Mouse (Mus musculus): ENCODE data around the gene Tmem62. TPM values are rescaled to one million over a fixed set of nuclear protein-coding genes. Genes with fewer than 3 reads are reported as not detected.
"Not testable (repeated sequence)": the region's sequence is repeated elsewhere in the genome, so short reads cannot be mapped to it uniquely, and the experiment has no call there.

Tmem62 gene
- polyA plus RNA-seq, 1 experiment from 2014 or later: 1.5 TPM

GRCm38 (mm10) chr2:120971766-120972165 lies 5.1 kb upstream of the Tmem62 start:
- Histone ChIP-seq H3K4me3 (no peak overlapping the region), H3K4me2 (no peak overlapping the region), H3K4me1 (peaks cover 7% of the 10 kb centered on the region; the same call in 1 of the 2 replicates), H3K36me3 (peaks cover 2% of the 10 kb centered on the region; the same call in 1 of the 2 replicates), H3K27ac (no peak overlapping the region), H3K9me3 (no peaks in the 10 kb centered on the region), H3K9ac (no peak overlapping the region), H3K27me3 (peaks cover 3% of the 10 kb centered on the region)
- 86% methylated on average over 4 of the region's 4 CpGs for WGBS
- no peak for ATAC-seq (ENCODE audit: insufficient number of reproducible peaks, insufficient read depth, low FRiP score, low TSS enrichment, low read depth)

GRCm38 (mm10) chr2:120972257-120972656 lies 4.6 kb upstream of the Tmem62 start:
- H3K36me3 ChIP-seq; H3K4me3 ChIP-seq; H3K9ac ChIP-seq; H3K9me3 ChIP-seq; H3K27me3 ChIP-seq; H3K4me2 ChIP-seq; H3K4me1 ChIP-seq; ATAC-seq (ENCODE audit: insufficient number of reproducible peaks, insufficient read depth, low FRiP score, low TSS enrichment, low read depth); H3K27ac ChIP-seq: not testable (repeated sequence)
- 95% methylated on average over 8 of the region's 8 CpGs for WGBS

GRCm38 (mm10) chr2:120972964-120973363 lies 3.9 kb upstream of the Tmem62 start:
- H3K4me1 ChIP-seq: peaks cover 7% of the 10 kb centered on the region; the same call in 1 of the 2 replicates
- no peak overlapping the region for H3K27ac ChIP-seq
- H3K9ac ChIP-seq: no peak overlapping the region
- peaks cover 14% of the 10 kb centered on the region for H3K27me3 ChIP-seq
- H3K4me3 ChIP-seq: no peak overlapping the region
- H3K9me3 ChIP-seq: no peaks in the 10 kb centered on the region
- WGBS: 16% methylated on average over 5 of the region's 5 CpGs
- H3K4me2 ChIP-seq: peak overlapping the region; percentile 21
- no peak for ATAC-seq (ENCODE audit: insufficient number of reproducible peaks, insufficient read depth, low FRiP score, low TSS enrichment, low read depth)
- no peaks in the 10 kb centered on the region for H3K36me3 ChIP-seq

GRCm38 (mm10) chr2:120976308-120976707 lies 509 bp upstream of the Tmem62 start:
- no peak overlapping the region for H3K27ac ChIP-seq
- H3K36me3 ChIP-seq: no peaks in the 10 kb centered on the region
- H3K4me1 ChIP-seq: no peaks in the 10 kb centered on the region
- WGBS: 45% methylated on average over 4 of the region's 4 CpGs
- H3K9ac ChIP-seq: no peak overlapping the region
- H3K9me3 ChIP-seq: no peaks in the 10 kb centered on the region
- peaks cover 17% of the 10 kb centered on the region for H3K27me3 ChIP-seq
- no peak for ATAC-seq (ENCODE audit: insufficient number of reproducible peaks, insufficient read depth, low FRiP score, low TSS enrichment, low read depth)
- no peak overlapping the region for H3K4me3 ChIP-seq
- peak overlapping the region; percentile 98 for H3K4me2 ChIP-seq

GRCm38 (mm10) chr2:120977926-120978692 lies 1.3 kb downstream of the Tmem62 start:
- Histone ChIP-seq H3K9ac (peak overlapping the region; percentile 84; the same call in 1 of the 2 replicates), H3K4me3 (peak overlapping the region; percentile 74), H3K36me3 (no peaks in the 10 kb centered on the region), H3K4me1 (no peaks in the 10 kb centered on the region), H3K4me2 (peak overlapping the region; percentile 98), H3K9me3 (no peaks in the 10 kb centered on the region), H3K27ac (no peak overlapping the region), H3K27me3 (peaks cover 14% of the 10 kb centered on the region)
- no peak for ATAC-seq (ENCODE audit: insufficient number of reproducible peaks, insufficient read depth, low FRiP score, low TSS enrichment, low read depth)
- WGBS: 79% methylated on average over 8 of the region's 8 CpGs

DNA sequence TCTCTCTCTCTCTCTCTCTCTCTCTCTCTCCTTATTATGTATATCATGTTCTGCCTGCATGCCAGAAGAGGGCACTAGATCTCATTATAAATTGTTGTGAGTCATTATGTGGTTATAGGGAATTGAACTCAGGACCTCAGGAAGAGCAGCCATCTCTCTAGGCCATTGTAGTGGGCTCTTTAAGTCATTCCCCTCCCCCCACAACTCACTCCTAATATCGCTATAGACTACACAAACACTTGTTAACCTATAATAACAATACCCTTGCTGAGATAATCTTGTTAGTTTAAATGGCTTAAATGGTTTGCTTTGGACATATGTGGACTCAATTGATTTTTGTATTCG lies 1.8 kb downstream of the Tmem62 start:
- 63% methylated on average over 2 of the region's 2 CpGs for WGBS
- ATAC-seq (ENCODE audit: insufficient number of reproducible peaks, insufficient read depth, low FRiP score, low TSS enrichment, low read depth): no peak

DNA sequence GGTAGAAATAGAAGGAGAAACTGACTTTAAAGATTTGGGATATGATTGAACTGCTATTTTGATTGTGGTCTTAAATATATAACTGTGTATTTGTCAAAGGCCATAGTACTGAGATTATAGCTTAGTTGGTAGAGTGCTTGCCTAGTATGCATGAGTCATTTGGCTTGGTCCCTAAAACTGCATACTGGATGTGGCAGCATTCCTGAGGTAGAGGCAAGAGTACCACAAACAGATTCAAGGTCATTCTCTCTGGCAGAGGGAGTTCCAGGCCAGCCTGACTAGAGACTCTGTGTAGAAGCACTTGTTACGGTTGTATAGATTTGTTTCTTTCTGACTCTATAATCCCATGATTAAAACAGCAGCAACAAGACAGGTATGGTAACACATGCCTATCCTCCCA lies 3.0 kb downstream of the Tmem62 start:
- peaks cover 14% of the 10 kb centered on the region for H3K27me3 ChIP-seq
- H3K36me3 ChIP-seq: no peaks in the 10 kb centered on the region
- no peaks in the 10 kb centered on the region for H3K9me3 ChIP-seq
- H3K4me1 ChIP-seq: no peaks in the 10 kb centered on the region
- no peak for ATAC-seq (ENCODE audit: insufficient number of reproducible peaks, insufficient read depth, low FRiP score, low TSS enrichment, low read depth)
- H3K4me3 ChIP-seq: no peak overlapping the region
- 88% methylated on average over 1 of the region's 1 CpGs for WGBS
- H3K9ac ChIP-seq: no peak overlapping the region
- H3K27ac ChIP-seq: no peak overlapping the region
- no peak overlapping the region for H3K4me2 ChIP-seq

More for the DNA sequence above, 1.8 kb downstream of the Tmem62 start:
- no peak overlapping the region for H3K27ac ChIP-seq
- no peaks in the 10 kb centered on the region for H3K36me3 ChIP-seq
- no peaks in the 10 kb centered on the region for H3K4me1 ChIP-seq
- H3K27me3 ChIP-seq: peaks cover 14% of the 10 kb centered on the region
- H3K9ac ChIP-seq: no peak overlapping the region
- no peaks in the 10 kb centered on the region for H3K9me3 ChIP-seq
- no peak overlapping the region for H3K4me2 ChIP-seq
- H3K4me3 ChIP-seq: no peak overlapping the region

- ATAC-seq (ENCODE audit: insufficient number of reproducible peaks, insufficient read depth, low FRiP score, low TSS enrichment, low read depth): no peak
- no peak overlapping the region for H3K27ac ChIP-seq
- peaks cover 14% of the 10 kb centered on the region for H3K27me3 ChIP-seq
- no peaks in the 10 kb centered on the region for H3K4me1 ChIP-seq
- no peak overlapping the region for H3K9ac ChIP-seq
- no peaks in the 10 kb centered on the region for H3K9me3 ChIP-seq
- 67% methylated on average over 2 of the region's 2 CpGs for WGBS
- H3K36me3 ChIP-seq: no peaks in the 10 kb centered on the region
- H3K4me3 ChIP-seq: no peak overlapping the region
- H3K4me2 ChIP-seq: no peak overlapping the region
Measured at GRCm38 (mm10) chr2:120980861-120981260, 4.0 kb downstream of the Tmem62 start.

DNA sequence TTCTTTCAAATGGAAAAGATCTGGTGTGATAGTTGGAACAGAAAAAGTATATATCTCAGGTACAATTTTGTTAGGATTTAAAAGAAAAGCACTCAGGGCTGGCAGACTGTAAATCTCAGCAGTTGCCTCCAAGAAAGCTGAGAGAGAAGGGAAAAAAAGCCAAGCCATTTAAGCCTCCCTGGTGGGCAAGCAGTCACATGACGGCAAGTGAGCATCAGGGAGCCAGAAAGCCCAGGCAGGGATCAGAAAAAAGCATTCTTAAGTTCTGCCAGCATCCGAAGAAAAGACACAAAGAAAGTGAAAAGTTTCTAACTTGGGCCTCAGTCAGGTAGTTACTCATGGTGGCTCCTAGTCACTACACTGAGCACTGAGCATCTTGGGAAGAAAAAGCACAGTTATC lies 6.8 kb downstream of the Tmem62 start:
- no peak for ATAC-seq (ENCODE audit: insufficient number of reproducible peaks, insufficient read depth, low FRiP score, low TSS enrichment, low read depth)
- no peak overlapping the region for H3K4me2 ChIP-seq
- no peak overlapping the region for H3K4me3 ChIP-seq
- no peak overlapping the region for H3K27ac ChIP-seq
- no peaks in the 10 kb centered on the region for H3K27me3 ChIP-seq
- no peaks in the 10 kb centered on the region for H3K36me3 ChIP-seq
- WGBS: 18% methylated on average over 2 of the region's 2 CpGs
- H3K4me1 ChIP-seq: no peaks in the 10 kb centered on the region
- H3K9ac ChIP-seq: no peak overlapping the region
- H3K9me3 ChIP-seq: no peaks in the 10 kb centered on the region

GRCm38 (mm10) chr2:120985241-120985640 lies 8.4 kb downstream of the Tmem62 start:
- Histone ChIP-seq H3K9me3 (no peaks in the 10 kb centered on the region), H3K4me1 (no peaks in the 10 kb centered on the region), H3K27ac (no peak overlapping the region), H3K9ac (no peak overlapping the region), H3K4me2 (no peak overlapping the region), H3K4me3 (no peak overlapping the region), H3K36me3 (no peaks in the 10 kb centered on the region), H3K27me3 (no peaks in the 10 kb centered on the region)
- WGBS: 86% methylated on average over 1 of the region's 1 CpGs
- ATAC-seq (ENCODE audit: insufficient number of reproducible peaks, insufficient read depth, low FRiP score, low TSS enrichment, low read depth): no peak

GRCm38 (mm10) chr2:120991196-120991595 lies 14.4 kb downstream of the Tmem62 start:
- 53% methylated on average over 4 of the region's 4 CpGs for WGBS
- no peak for ATAC-seq (ENCODE audit: insufficient number of reproducible peaks, insufficient read depth, low FRiP score, low TSS enrichment, low read depth)
- Histone ChIP-seq H3K4me2 (no peak overlapping the region), H3K9ac (no peak overlapping the region), H3K36me3 (no peaks in the 10 kb centered on the region), H3K27ac (no peak overlapping the region), H3K9me3 (no peaks in the 10 kb centered on the region), H3K27me3 (no peaks in the 10 kb centered on the region), H3K4me3 (no peak overlapping the region), H3K4me1 (no peaks in the 10 kb centered on the region)

DNA sequence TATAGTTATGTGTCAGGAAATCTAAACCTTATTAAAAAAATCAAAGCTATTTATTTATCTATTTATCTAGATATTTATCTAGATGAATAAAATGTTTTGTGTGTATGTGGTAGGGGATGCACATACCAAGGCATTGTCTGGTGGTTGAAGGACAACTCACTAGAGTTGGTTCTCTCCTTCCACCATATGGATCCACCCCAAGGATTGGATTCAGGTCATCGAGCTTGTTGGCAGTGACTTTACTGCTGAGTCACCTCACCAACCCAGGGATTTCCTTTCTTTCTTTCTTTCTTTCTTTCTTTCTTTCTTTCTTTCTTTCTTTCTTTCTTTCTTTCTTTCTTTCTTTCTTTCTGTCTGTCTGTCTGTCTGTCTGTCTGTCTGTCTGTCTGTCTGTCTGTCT lies 19.8 kb downstream of the Tmem62 start:
- H3K36me3 ChIP-seq; H3K9me3 ChIP-seq; ATAC-seq (ENCODE audit: insufficient number of reproducible peaks, insufficient read depth, low FRiP score, low TSS enrichment, low read depth); H3K27ac ChIP-seq; H3K27me3 ChIP-seq; H3K4me3 ChIP-seq; H3K9ac ChIP-seq; H3K4me2 ChIP-seq; H3K4me1 ChIP-seq: not testable (repeated sequence)
- 77% methylated on average over 1 of the region's 1 CpGs for WGBS

Data from embryonic facial prominence, embryonic 13.5 days (tissue).